Mouse (Mus musculus): ENCODE measurements around the gene Ssbp1.

The Ssbp1 gene

DNA sequence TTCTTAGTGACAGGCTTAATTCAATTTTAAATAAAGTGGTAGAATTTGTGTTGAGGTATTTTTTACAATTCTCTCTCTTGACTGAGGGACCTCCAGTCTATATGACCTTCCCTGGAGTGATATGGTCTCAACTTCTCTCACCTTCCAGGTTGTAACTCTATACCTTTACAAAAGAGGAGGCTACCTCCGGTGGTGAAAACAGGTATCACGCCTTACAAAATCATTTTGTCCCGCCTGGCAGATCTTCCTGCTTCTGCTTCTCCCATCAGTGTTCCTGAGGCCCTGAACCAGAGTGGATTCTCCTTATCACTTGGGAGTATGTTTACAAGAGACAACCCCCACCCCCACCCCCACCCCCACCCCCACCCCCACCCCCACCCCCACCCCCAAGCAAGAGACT lies 29.4 kb upstream of the Ssbp1 start:
- Histone ChIP-seq H3K4me3 (replicated peaks; ENCODE audit: low read length) (no peak overlapping the region), H3K4me1 (replicated peaks; ENCODE audit: low read depth, low read length) (peaks cover 7% of the 10 kb centered on the region), H3K9me3 (ENCODE audit: low read length) (peaks cover 7% of the 10 kb centered on the region; the same call in 1 of the 2 replicates), H3K36me3 (ENCODE audit: insufficient read depth, low read length) (no peaks in the 10 kb centered on the region), H3K27me3 (ENCODE audit: insufficient read depth, low read length) (peaks cover 48% of the 10 kb centered on the region)
- TF ChIP-seq CTCF (conservative IDR thresholded peaks at IDR 0.05; ENCODE audit: low read length) (peak; percentile 14; the same call in 1 of the 2 replicates), POU5F1 (IDR thresholded peaks at IDR 0.05; ENCODE audit: borderline replicate concordance, low read length) (no peak)

DNA sequence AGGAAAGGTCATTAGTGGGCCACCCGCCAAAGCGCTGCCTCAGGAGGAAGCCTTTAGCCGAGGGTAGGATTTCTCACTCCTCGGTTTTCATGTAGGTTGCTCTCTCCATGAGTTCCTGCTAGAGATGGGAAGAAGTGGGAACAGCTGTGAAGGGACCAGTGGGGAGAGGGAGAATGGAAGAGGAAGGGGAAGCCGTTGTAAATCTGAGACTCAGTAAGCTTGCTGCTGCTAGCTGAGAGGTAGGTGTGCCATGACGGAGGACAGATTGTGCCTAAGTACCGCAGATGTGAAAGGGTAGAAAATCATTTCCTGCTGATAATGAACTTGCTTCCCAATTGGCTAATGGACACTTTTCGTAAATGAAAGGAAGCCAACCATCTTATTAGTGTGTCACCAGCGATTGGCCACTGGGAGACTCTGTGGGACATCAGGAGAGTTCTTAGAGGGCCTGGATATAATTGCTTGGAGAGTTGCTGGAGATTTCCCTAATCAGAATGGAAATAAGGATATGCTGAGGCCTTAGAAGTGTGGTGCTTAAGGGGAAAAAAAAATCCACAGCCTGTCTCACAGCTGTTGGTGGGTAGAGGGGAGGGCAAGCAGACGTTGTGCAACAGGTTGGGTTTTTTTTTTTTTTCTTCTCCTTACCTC lies 27.7 kb upstream of the Ssbp1 start:
- TF ChIP-seq CTCF (conservative IDR thresholded peaks at IDR 0.05; ENCODE audit: low read length) (no peak), NANOG (IDR thresholded peaks at IDR 0.05; ENCODE audit: borderline replicate concordance, low read length) (no peak), POU5F1 (IDR thresholded peaks at IDR 0.05; ENCODE audit: borderline replicate concordance, low read length) (no peak)
- Histone ChIP-seq H3K4me1 (replicated peaks; ENCODE audit: low read depth, low read length) (peaks cover 7% of the 10 kb centered on the region), H3K27me3 (ENCODE audit: insufficient read depth, low read length) (peaks cover 34% of the 10 kb centered on the region), H3K36me3 (ENCODE audit: insufficient read depth, low read length) (no peaks in the 10 kb centered on the region), H3K9me3 (ENCODE audit: low read length) (peaks cover 7% of the 10 kb centered on the region; the same call in 1 of the 2 replicates), H3K4me3 (replicated peaks; ENCODE audit: low read length) (no peak overlapping the region)

DNA sequence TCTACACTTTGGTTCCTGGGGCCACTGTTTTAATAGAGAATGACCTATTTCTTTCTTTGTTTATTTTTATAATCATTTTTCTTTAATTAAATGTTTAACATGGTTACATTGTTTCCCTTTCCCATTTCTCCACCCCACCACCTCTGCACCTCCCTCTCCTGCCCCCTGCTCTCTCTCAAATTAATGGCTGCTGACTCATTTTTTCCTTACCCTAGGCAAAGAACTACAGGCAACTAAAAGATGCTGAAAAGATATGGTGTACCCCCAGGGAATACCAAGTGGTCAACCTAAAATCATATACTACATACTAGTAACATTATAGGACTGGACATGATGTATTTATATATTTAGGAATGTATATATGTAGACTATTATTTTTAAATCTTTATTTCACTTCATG lies 22.5 kb upstream of the Ssbp1 start:
- Histone ChIP-seq H3K9me3 (ENCODE audit: low read length) (no peaks in the 10 kb centered on the region), H3K4me3 (replicated peaks; ENCODE audit: low read length) (no peak overlapping the region), H3K27me3 (ENCODE audit: insufficient read depth, low read length) (peaks cover 19% of the 10 kb centered on the region), H3K4me1 (replicated peaks; ENCODE audit: low read depth, low read length) (no peaks in the 10 kb centered on the region), H3K36me3 (ENCODE audit: insufficient read depth, low read length) (no peaks in the 10 kb centered on the region)
- TF ChIP-seq POU5F1 (IDR thresholded peaks at IDR 0.05; ENCODE audit: borderline replicate concordance, low read length), result no peak
- TF ChIP-seq NANOG (IDR thresholded peaks at IDR 0.05; ENCODE audit: borderline replicate concordance, low read length), result no peak
- no peak for TF ChIP-seq CTCF (conservative IDR thresholded peaks at IDR 0.05; ENCODE audit: low read length)

DNA sequence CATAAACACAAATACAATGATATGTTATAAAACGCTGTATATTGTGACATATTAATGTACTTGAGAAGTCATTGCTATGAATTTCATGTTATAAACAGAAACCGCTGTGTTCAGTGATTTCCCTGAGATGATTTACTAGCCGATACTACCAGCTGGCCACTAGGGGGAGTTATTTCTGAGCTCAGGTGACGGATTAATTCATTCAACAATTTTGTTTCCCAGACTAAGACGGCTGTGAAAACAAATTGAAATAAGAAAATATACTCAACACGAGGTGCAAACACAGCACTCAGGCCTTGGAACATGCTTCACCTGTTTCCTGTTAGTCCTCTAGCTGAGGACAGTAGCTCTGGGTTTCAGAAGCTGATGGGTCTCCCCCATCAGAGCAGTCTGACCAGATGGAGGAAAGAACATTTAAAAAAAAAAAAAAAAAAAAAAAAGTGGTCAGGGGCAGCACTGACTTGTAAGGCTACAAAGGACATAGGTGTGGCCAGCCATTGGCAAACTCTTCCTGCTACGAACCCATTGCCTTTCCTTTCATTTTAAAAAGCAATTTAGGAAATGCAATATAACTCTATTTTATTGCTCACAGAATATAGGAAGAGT lies 16.6 kb upstream of the Ssbp1 start:
- Histone ChIP-seq H3K4me1 (replicated peaks; ENCODE audit: low read depth, low read length) (no peaks in the 10 kb centered on the region), H3K9me3 (ENCODE audit: low read length) (no peaks in the 10 kb centered on the region), H3K4me3 (replicated peaks; ENCODE audit: low read length) (no peak overlapping the region), H3K27me3 (ENCODE audit: insufficient read depth, low read length) (peaks cover 5% of the 10 kb centered on the region; the same call in 1 of the 2 replicates), H3K36me3 (ENCODE audit: insufficient read depth, low read length) (no peaks in the 10 kb centered on the region)
- TF ChIP-seq POU5F1 (IDR thresholded peaks at IDR 0.05; ENCODE audit: borderline replicate concordance, low read length) (no peak), CTCF (conservative IDR thresholded peaks at IDR 0.05; ENCODE audit: low read length) (peak; percentile 90)

DNA sequence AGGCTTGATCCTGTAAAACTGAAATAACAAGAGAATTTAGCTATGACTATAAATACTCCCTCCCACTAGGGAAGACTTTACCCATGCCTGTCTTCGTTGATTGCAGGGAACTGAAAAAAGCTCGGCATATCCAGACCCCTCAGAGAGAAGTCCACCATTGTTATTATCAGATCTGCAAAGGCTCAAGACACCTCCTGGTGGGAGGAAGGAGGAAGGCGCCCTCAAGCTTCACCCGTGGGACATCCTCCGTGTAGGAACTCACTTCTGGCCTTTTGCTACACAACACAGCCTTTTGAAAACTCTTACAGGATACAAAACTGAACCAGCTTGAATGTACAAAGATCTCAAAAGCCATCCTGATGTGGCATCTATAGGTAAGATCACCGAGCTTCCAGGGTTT lies 5.4 kb upstream of the Ssbp1 start:
- no peak for TF ChIP-seq POU5F1 (IDR thresholded peaks at IDR 0.05; ENCODE audit: borderline replicate concordance, low read length)
- peak; percentile 41 for TF ChIP-seq CTCF (conservative IDR thresholded peaks at IDR 0.05; ENCODE audit: low read length)
- H3K27me3 ChIP-seq (ENCODE audit: insufficient read depth, low read length), result no peaks in the 10 kb centered on the region
- no peaks in the 10 kb centered on the region for H3K9me3 ChIP-seq (ENCODE audit: low read length)
- no peaks in the 10 kb centered on the region for H3K36me3 ChIP-seq (ENCODE audit: insufficient read depth, low read length)
- H3K4me1 ChIP-seq (replicated peaks; ENCODE audit: low read depth, low read length), result peaks cover 6% of the 10 kb centered on the region; the same call in 1 of the 2 replicates
- no peak overlapping the region for H3K4me3 ChIP-seq (replicated peaks; ENCODE audit: low read length)

DNA sequence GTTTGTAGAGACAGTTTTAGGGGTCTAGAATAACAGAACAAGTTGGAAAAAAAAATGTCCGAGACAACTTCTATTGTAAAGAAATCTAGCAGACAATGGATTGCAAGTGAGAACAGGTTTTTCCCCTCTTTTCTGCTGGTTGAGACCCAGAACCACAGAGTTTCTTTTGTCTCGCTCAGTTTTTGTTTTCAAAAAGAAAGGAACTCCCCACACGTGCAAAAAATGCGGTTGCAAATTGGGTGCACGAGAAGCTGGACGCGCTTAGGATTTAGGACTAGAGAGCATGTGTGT lies 513 bp downstream of the Ssbp1 start:
- H3K4me3 ChIP-seq (replicated peaks; ENCODE audit: low read length), result peak overlapping the region; percentile 93
- H3K27me3 ChIP-seq (ENCODE audit: insufficient read depth, low read length), result no peaks in the 10 kb centered on the region
- peaks cover 38% of the 10 kb centered on the region for H3K36me3 ChIP-seq (ENCODE audit: insufficient read depth, low read length)
- peaks cover 20% of the 10 kb centered on the region for H3K4me1 ChIP-seq (replicated peaks; ENCODE audit: low read depth, low read length)
- no peaks in the 10 kb centered on the region for H3K9me3 ChIP-seq (ENCODE audit: low read length)
- TF ChIP-seq CTCF (conservative IDR thresholded peaks at IDR 0.05; ENCODE audit: low read length) (no peak), POU5F1 (IDR thresholded peaks at IDR 0.05; ENCODE audit: borderline replicate concordance, low read length) (no peak), NANOG (IDR thresholded peaks at IDR 0.05; ENCODE audit: borderline replicate concordance, low read length) (no peak)

DNA sequence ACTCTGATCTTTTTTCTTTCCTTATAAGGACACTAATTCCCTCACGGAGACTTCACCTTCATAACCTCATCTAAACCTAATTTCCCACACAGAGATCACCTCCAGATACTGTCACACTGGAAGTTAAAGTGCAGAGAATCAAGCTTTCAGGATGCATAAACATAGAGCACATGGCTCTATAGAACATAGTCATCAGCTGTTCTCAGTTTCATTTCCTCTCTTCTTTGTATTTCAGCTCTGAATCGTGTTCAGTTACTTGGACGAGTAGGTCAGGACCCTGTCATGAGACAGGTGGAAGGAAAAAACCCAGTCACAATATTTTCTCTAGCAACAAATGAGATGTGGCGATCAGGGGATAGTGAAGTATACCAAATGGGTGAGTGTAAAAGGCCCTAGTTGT lies 5.0 kb downstream of the Ssbp1 start:
- Histone ChIP-seq H3K36me3 (ENCODE audit: insufficient read depth, low read length) (peaks cover 69% of the 10 kb centered on the region), H3K4me1 (replicated peaks; ENCODE audit: low read depth, low read length) (peaks cover 14% of the 10 kb centered on the region), H3K4me3 (replicated peaks; ENCODE audit: low read length) (no peak overlapping the region), H3K9me3 (ENCODE audit: low read length) (no peaks in the 10 kb centered on the region), H3K27me3 (ENCODE audit: insufficient read depth, low read length) (no peaks in the 10 kb centered on the region)
- no peak for TF ChIP-seq POU5F1 (IDR thresholded peaks at IDR 0.05; ENCODE audit: borderline replicate concordance, low read length)
- no peak for TF ChIP-seq NANOG (IDR thresholded peaks at IDR 0.05; ENCODE audit: borderline replicate concordance, low read length)
- TF ChIP-seq CTCF (conservative IDR thresholded peaks at IDR 0.05; ENCODE audit: low read length), result no peak

DNA sequence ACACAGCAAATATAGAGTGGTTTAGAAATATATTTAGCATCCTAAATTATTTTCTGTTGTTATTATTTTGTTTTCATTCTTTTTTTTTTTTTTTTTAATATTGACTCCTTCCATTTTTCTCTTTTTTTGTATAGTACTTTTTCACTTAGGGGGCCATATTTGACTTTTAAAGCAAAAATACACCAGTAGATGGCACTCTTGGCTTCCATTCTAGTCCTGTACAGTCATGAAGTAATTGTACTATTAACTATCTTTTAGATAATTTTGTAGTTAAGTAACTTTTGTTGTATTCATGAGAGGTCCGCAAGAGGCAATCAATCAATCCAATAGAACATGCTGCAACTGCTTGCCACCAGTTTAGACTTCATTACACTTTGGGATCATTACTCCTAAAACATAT lies 8.6 kb downstream of the Ssbp1 start:
- H3K27me3 ChIP-seq (ENCODE audit: insufficient read depth, low read length), result no peaks in the 10 kb centered on the region
- no peak overlapping the region for H3K4me3 ChIP-seq (replicated peaks; ENCODE audit: low read length)
- H3K36me3 ChIP-seq (ENCODE audit: insufficient read depth, low read length), result peaks cover 86% of the 10 kb centered on the region
- no peaks in the 10 kb centered on the region for H3K4me1 ChIP-seq (replicated peaks; ENCODE audit: low read depth, low read length)
- no peaks in the 10 kb centered on the region for H3K9me3 ChIP-seq (ENCODE audit: low read length)
- TF ChIP-seq POU5F1 (IDR thresholded peaks at IDR 0.05; ENCODE audit: borderline replicate concordance, low read length), result no peak
- no peak for TF ChIP-seq NANOG (IDR thresholded peaks at IDR 0.05; ENCODE audit: borderline replicate concordance, low read length)
- TF ChIP-seq CTCF (conservative IDR thresholded peaks at IDR 0.05; ENCODE audit: low read length), result no peak; the same call in 1 of the 2 replicates

DNA sequence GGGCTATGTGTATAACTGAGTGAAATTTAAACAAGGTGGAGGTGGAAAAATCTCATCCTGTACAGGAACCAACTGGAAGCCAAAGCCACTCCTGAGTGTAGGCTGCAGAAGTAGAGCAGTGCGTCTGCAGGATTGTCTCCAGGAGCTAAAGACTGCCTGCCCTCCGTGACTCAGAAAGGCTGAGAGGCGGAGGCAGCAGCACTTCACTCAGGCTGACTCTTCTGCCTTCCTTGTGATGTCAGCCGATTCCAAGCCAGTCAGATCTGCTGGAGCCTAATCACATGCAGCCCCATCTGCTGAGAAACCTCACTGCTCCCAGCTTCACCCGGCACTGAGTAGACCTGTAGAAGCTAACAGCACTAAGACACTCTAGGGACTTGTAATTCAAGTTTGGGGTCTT lies 11.2 kb downstream of the Ssbp1 start:
- Histone ChIP-seq H3K4me3 (replicated peaks; ENCODE audit: low read length) (no peak overlapping the region), H3K36me3 (ENCODE audit: insufficient read depth, low read length) (peaks cover 77% of the 10 kb centered on the region), H3K4me1 (replicated peaks; ENCODE audit: low read depth, low read length) (no peaks in the 10 kb centered on the region), H3K9me3 (ENCODE audit: low read length) (no peaks in the 10 kb centered on the region), H3K27me3 (ENCODE audit: insufficient read depth, low read length) (no peaks in the 10 kb centered on the region)
- TF ChIP-seq NANOG (IDR thresholded peaks at IDR 0.05; ENCODE audit: borderline replicate concordance, low read length) (no peak), POU5F1 (IDR thresholded peaks at IDR 0.05; ENCODE audit: borderline replicate concordance, low read length) (no peak), CTCF (conservative IDR thresholded peaks at IDR 0.05; ENCODE audit: low read length) (no peak)

Data from E14TG2a.4 (cell line).